Mouse (Mus musculus) hindbrain, embryonic 14.5 days (tissue): ENCODE measurements at regions not wholly inside any gene's neighbourhood (a gene's known extent, or its start where the extent isn't known, plus 50 kb on each side); places are given as distances from the start of the nearest gene placed in this dataset.

Experiments used
- ATAC-seq: fragments of 200-750 bp; cut with Nextera tagmentation; 2 replicates; pipeline ENCODE4 v1.8.0; 2017; ENCODE audit warnings: moderate number of reproducible peaks, mild to moderate bottlenecking, moderate TSS enrichment, moderate library complexity; ENCODE audit not compliant: low FRiP score
- DNase-seq: peaks from one replicate; pipeline ENCODE4 v3.0.0-alpha.2; 2015; ENCODE audit warnings: low spot score
- H3K27ac ChIP-seq: fragments of 300-500 bp; sonication (generic); 2 replicates; pipeline ENCODE4 v1.5.1; 2014; ENCODE audit warnings: mild to moderate bottlenecking, moderate library complexity
- H3K27me3 ChIP-seq: fragments of 300-500 bp; sonication (generic); 2 replicates; pipeline ENCODE4 v1.6.1; 2014; ENCODE audit warnings: mild to moderate bottlenecking, low read length, mixed read lengths; ENCODE audit not compliant: control insufficient read depth, insufficient read depth
- H3K36me3 ChIP-seq: fragments of 300-500 bp; sonication (generic); replicated peaks from 2 replicates; pipeline ENCODE4 v1.6.1; 2014; ENCODE audit not compliant: control insufficient read depth, insufficient read depth
- H3K4me1 ChIP-seq: fragments of 300-500 bp; sonication (generic); replicated peaks from 2 replicates; pipeline ENCODE4 v1.6.1; 2014; ENCODE audit warnings: antibody characterized with exemption, low read length, mixed read lengths; ENCODE audit not compliant: control insufficient read depth, insufficient read depth
- H3K4me2 ChIP-seq: fragments of 300-500 bp; sonication (generic); replicated peaks from 2 replicates; pipeline ENCODE4 v1.6.1; 2014; ENCODE audit warnings: mild to moderate bottlenecking, moderate library complexity
- H3K4me3 ChIP-seq: fragments of 300-500 bp; sonication (generic); replicated peaks from 2 replicates; pipeline ENCODE4 v1.5.1; 2014; ENCODE audit warnings: mild to moderate bottlenecking, low read length
- H3K9ac ChIP-seq: fragments of 300-500 bp; sonication (generic); 2 replicates; pipeline ENCODE4 v1.6.1; 2014
- H3K9me3 ChIP-seq: fragments of 300-500 bp; sonication (generic); 2 replicates; pipeline ENCODE4 v1.6.1; 2016; ENCODE audit warnings: low read length; ENCODE audit not compliant: control insufficient read depth
- WGBS: fragments of 180-500 bp; shearing (Covaris S2); extraction: QIAGEN DNeasy Blood & Tissue Kit; methylation state at CpG from one replicate; pipeline ENCODE4 v1.1.7; 2014; 5-methylcytosine and 5-hydroxymethylcytosine counted together

GRCm38 (mm10) chr16:86772586-86772985, 581.4 kb upstream of the N6amt1 start:
- Histone ChIP-seq H3K9ac (no peak overlapping the region), H3K36me3 (no peaks in the 10 kb centered on the region), H3K27me3 (no peaks in the 10 kb centered on the region), H3K4me3 (no peak overlapping the region), H3K4me1 (no peaks in the 10 kb centered on the region), H3K27ac (no peak overlapping the region), H3K4me2 (no peak overlapping the region), H3K9me3 (no peaks in the 10 kb centered on the region)
- ATAC-seq (no peak), DNase-seq (no peak)
- WGBS, result 75% methylated on average over 1 of the region's 1 CpGs

GRCm38 (mm10) chr16:86768912-86769311, 585.1 kb upstream of the N6amt1 start:
- DNase-seq (peak; percentile 14), ATAC-seq (no peak)
- 83% methylated on average over 3 of the region's 3 CpGs for WGBS
- no peak overlapping the region for H3K9ac ChIP-seq
- H3K27ac ChIP-seq, result no peak overlapping the region
- no peaks in the 10 kb centered on the region for H3K36me3 ChIP-seq
- no peaks in the 10 kb centered on the region for H3K9me3 ChIP-seq
- H3K4me3 ChIP-seq, result no peak overlapping the region
- H3K4me1 ChIP-seq, result no peaks in the 10 kb centered on the region
- no peaks in the 10 kb centered on the region for H3K27me3 ChIP-seq
- no peak overlapping the region for H3K4me2 ChIP-seq

GRCm38 (mm10) chr16:86768355-86768754, 585.6 kb upstream of the N6amt1 start:
- Histone ChIP-seq H3K27me3 (no peaks in the 10 kb centered on the region), H3K36me3 (no peaks in the 10 kb centered on the region), H3K9ac (no peak overlapping the region), H3K4me3 (no peak overlapping the region), H3K27ac (no peak overlapping the region), H3K4me2 (no peak overlapping the region), H3K4me1 (no peaks in the 10 kb centered on the region), H3K9me3 (no peaks in the 10 kb centered on the region)
- no peak for DNase-seq
- no peak for ATAC-seq
- 90% methylated on average over 3 of the region's 3 CpGs for WGBS

GRCm38 (mm10) chr16:86765974-86766373, 588.0 kb upstream of the N6amt1 start:
- 92% methylated on average over 8 of the region's 8 CpGs for WGBS
- H3K27ac ChIP-seq, result no peak overlapping the region
- H3K36me3 ChIP-seq, result no peaks in the 10 kb centered on the region
- no peak overlapping the region for H3K9ac ChIP-seq
- H3K4me3 ChIP-seq, result no peak overlapping the region
- no peak overlapping the region for H3K4me2 ChIP-seq
- no peaks in the 10 kb centered on the region for H3K9me3 ChIP-seq
- ATAC-seq (no peak), DNase-seq (no peak)
- no peaks in the 10 kb centered on the region for H3K4me1 ChIP-seq
- no peaks in the 10 kb centered on the region for H3K27me3 ChIP-seq

- Histone ChIP-seq H3K9ac (no peak overlapping the region), H3K4me3 (no peak overlapping the region), H3K4me2 (no peak overlapping the region), H3K36me3 (no peaks in the 10 kb centered on the region), H3K27me3 (no peaks in the 10 kb centered on the region), H3K4me1 (no peaks in the 10 kb centered on the region), H3K27ac (no peak overlapping the region), H3K9me3 (no peaks in the 10 kb centered on the region)
- 73% methylated on average over 5 of the region's 5 CpGs for WGBS
- ATAC-seq, result no peak
- no peak for DNase-seq
These were observed 612.7 kb upstream of the N6amt1 start for GRCm38 (mm10) chr16:86741236-86741635.

GRCm38 (mm10) chr16:86718982-86719771, 634.8 kb upstream of the N6amt1 start:
- no peak overlapping the region for H3K27ac ChIP-seq
- 51% methylated on average over 5 of the region's 5 CpGs for WGBS
- H3K4me2 ChIP-seq, result no peak overlapping the region
- no peak overlapping the region for H3K9ac ChIP-seq
- no peaks in the 10 kb centered on the region for H3K36me3 ChIP-seq
- H3K4me1 ChIP-seq, result no peaks in the 10 kb centered on the region
- no peak for ATAC-seq
- no peak for DNase-seq
- H3K9me3 ChIP-seq, result no peaks in the 10 kb centered on the region
- no peaks in the 10 kb centered on the region for H3K27me3 ChIP-seq
- H3K4me3 ChIP-seq, result no peak overlapping the region

- Histone ChIP-seq H3K27me3 (no peaks in the 10 kb centered on the region), H3K36me3 (no peaks in the 10 kb centered on the region), H3K27ac (no peak overlapping the region), H3K4me1 (no peaks in the 10 kb centered on the region), H3K9me3 (no peaks in the 10 kb centered on the region), H3K4me3 (no peak overlapping the region), H3K9ac (no peak overlapping the region), H3K4me2 (no peak overlapping the region)
- DNase-seq, result no peak
- 86% methylated on average over 7 of the region's 7 CpGs for WGBS
- ATAC-seq, result no peak
These were observed 635.6 kb upstream of the N6amt1 start for GRCm38 (mm10) chr16:86718353-86718752.

GRCm38 (mm10) chr16:86701700-86702099, 652.3 kb upstream of the N6amt1 start:
- Histone ChIP-seq H3K27ac (no peak overlapping the region), H3K4me1 (no peaks in the 10 kb centered on the region), H3K27me3 (no peaks in the 10 kb centered on the region), H3K4me3 (no peak overlapping the region), H3K9me3 (no peaks in the 10 kb centered on the region), H3K36me3 (no peaks in the 10 kb centered on the region), H3K9ac (no peak overlapping the region), H3K4me2 (no peak overlapping the region)
- ATAC-seq, result no peak
- 91% methylated on average over 4 of the region's 4 CpGs for WGBS
- DNase-seq, result no peak

GRCm38 (mm10) chr16:86694497-86694896, 659.5 kb upstream of the N6amt1 start:
- Histone ChIP-seq H3K4me3 (no peak overlapping the region), H3K9me3 (no peaks in the 10 kb centered on the region), H3K36me3 (no peaks in the 10 kb centered on the region), H3K27ac (no peak overlapping the region), H3K4me1 (no peaks in the 10 kb centered on the region), H3K9ac (no peak overlapping the region), H3K27me3 (no peaks in the 10 kb centered on the region), H3K4me2 (no peak overlapping the region)
- ATAC-seq, result peak; percentile 76
- 44% methylated on average over 3 of the region's 3 CpGs for WGBS
- DNase-seq, result peak; percentile 52

- H3K4me2 ChIP-seq, result no peak overlapping the region
- DNase-seq (no peak), ATAC-seq (no peak)
- H3K27ac ChIP-seq, result no peak overlapping the region
- H3K4me1 ChIP-seq, result no peaks in the 10 kb centered on the region
- H3K9me3 ChIP-seq, result no peaks in the 10 kb centered on the region
- no peak overlapping the region for H3K4me3 ChIP-seq
- H3K9ac ChIP-seq, result no peak overlapping the region
- H3K27me3 ChIP-seq, result no peaks in the 10 kb centered on the region
- WGBS, result 68% methylated on average over 3 of the region's 3 CpGs
- H3K36me3 ChIP-seq, result no peaks in the 10 kb centered on the region
These were observed 694.8 kb upstream of the N6amt1 start for GRCm38 (mm10) chr16:86659154-86659553.
